Mouse (Mus musculus) cortical plate, adult 2 months (tissue): ENCODE results near the gene Pde9a. TPM values are rescaled to one million over a fixed set of nuclear protein-coding genes. Genes with fewer than 3 reads are reported as not detected.
A peak's percentile ranks its signal among the peaks of the same experiment; 100 is the strongest.

Source experiments
- H3K27ac ChIP-seq: fragments of 200-500 bp; 2 replicates; pipeline ENCODE4 v1.5.1; 2012; ENCODE audit warnings: low read length, control low read depth, inconsistent platforms; ENCODE audit not compliant: insufficient read depth
- H3K4me1 ChIP-seq: fragments of 200-500 bp; 2 replicates; pipeline ENCODE4 v1.6.1; 2011; ENCODE audit warnings: low read length; ENCODE audit not compliant: control insufficient read depth, insufficient read depth
- H3K4me3 ChIP-seq: fragments of 200-500 bp; 2 replicates; pipeline ENCODE4 v1.5.1; 2011; ENCODE audit warnings: mild to moderate bottlenecking, low read length, control low read depth; ENCODE audit not compliant: insufficient read depth
- CTCF ChIP-seq: fragments of 200-500 bp; IDR thresholded peaks from 2 replicates; pipeline ENCODE4 v1.5.1; 2011; ENCODE audit warnings: mild to moderate bottlenecking, control low read depth, low read length; ENCODE audit not compliant: insufficient read depth; ENCODE audit errors: extremely low read depth
- POLR2A ChIP-seq: fragments of 200-500 bp; IDR thresholded peaks from 2 replicates; pipeline ENCODE4 v1.6.1; 2011; ENCODE audit warnings: mild to moderate bottlenecking, low read length, control low read depth; ENCODE audit not compliant: insufficient read depth; ENCODE audit errors: extremely low read depth
- polyA plus RNA-seq: library from polyadenylated mRNA; depleted of rRNA; stranded (reverse); fragments of >200 nt; gene quantifications from 2 replicates; pipeline ENCODE4 v1.2.3, GENCODE M21; 2012

Pde9a gene
- polyA plus RNA-seq, 1 experiment, result 26.9 TPM

DNA sequence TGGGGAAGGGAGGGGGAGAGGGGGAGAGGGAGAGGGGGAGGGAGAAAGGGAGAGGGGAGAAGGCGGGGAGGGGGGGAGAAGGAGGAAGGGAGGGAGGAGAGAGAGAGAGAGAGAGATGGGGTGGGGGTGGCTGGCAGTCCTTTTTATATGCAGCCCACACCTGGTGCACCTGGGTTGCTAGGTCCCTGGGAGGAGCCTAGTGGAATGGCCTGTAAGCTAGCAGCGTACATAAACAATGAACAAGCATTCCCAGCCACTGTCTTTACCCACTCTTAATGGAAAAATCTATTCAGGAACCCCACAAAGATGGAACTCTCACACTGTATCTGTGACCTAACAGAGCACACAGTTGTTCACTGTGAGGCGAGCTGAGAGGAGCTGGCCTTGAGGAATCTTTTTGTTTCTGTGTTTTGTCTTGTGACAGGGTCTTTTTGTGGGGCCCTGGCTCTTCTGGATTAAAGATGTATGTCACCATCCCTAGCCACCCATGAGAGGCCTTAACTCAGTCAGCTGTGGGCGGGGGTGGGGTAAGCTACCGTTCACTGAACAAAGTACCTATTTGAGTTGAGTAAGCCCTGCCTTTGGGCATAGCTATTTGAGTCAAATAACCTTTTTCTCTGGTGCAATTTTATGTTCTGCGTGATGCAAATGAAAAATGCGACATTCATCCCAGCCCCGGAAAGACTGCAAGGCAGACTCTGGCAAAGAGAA lies 30.1 kb upstream of the Pde9a start:
- TF ChIP-seq CTCF (no peak), POLR2A (no peak)
- Histone ChIP-seq H3K27ac (no peak overlapping the region), H3K4me3 (no peak overlapping the region), H3K4me1 (peaks cover 6% of the 10 kb centered on the region; the same call in 1 of the 2 replicates)

GRCm38 (mm10) chr17:31360582-31360981 lies 25.4 kb upstream of the Pde9a start:
- TF ChIP-seq CTCF, result no peak
- no peak for TF ChIP-seq POLR2A
- Histone ChIP-seq H3K4me1 (peaks cover 2% of the 10 kb centered on the region; the same call in 1 of the 2 replicates), H3K4me3 (no peak overlapping the region), H3K27ac (no peak overlapping the region)

DNA sequence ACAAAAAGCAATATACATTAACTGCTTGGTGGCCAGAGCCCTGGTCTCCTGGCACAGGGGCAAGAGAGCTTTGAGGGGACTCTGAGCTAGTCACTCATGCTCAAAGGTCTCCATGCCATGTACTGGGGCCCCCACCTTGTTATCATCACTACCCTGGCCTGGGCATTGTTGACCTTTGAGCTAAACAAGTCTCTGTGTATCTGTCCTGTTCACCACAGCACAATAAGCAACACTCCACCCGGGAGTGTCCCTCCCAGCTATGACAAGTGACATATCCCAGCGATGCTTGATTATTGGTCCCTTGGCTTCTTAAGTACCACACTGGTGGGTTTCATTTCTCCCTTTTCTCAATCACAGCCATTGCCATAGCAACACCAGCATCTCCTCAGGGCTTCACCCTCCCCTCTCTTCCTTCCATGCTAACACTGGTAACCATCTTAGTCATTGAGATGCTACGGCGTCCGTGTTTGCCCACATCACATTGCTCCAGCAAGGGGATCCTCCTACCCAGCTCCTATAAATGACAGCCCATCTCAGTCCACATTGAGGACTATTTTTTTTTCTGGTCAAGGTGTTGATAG lies 20.3 kb upstream of the Pde9a start:
- H3K27ac ChIP-seq, result no peak overlapping the region
- no peak overlapping the region for H3K4me3 ChIP-seq
- no peaks in the 10 kb centered on the region for H3K4me1 ChIP-seq
- TF ChIP-seq POLR2A, result no peak
- no peak for TF ChIP-seq CTCF

DNA sequence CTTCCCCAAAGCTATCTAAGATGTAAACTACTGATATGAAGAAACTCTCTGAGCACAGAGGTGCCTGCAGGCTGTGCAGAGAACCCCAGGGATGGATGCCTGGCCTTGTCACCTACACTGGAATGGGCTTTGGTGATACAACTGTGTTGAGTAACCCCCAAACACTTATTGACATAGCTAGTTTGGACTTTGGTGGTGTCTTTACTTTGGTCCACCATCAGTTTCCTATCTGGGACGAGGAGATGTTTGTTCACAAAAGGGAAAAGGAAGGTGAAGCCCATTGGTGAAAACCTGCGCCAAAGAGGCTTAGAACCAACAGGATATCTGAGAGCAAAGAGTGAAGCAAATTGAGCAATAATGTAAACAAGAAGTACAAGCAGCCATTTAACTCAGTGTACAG lies 15.8 kb upstream of the Pde9a start:
- H3K27ac ChIP-seq, result no peak overlapping the region
- no peak overlapping the region for H3K4me3 ChIP-seq
- no peaks in the 10 kb centered on the region for H3K4me1 ChIP-seq
- TF ChIP-seq POLR2A (no peak), CTCF (no peak)

- TF ChIP-seq CTCF (no peak), POLR2A (no peak)
- Histone ChIP-seq H3K4me1 (no peaks in the 10 kb centered on the region), H3K4me3 (no peak overlapping the region), H3K27ac (no peak overlapping the region)
Observed at GRCm38 (mm10) chr17:31370931-31371330, 15.1 kb upstream of the Pde9a start.

GRCm38 (mm10) chr17:31377961-31378360 lies 8.0 kb upstream of the Pde9a start:
- Histone ChIP-seq H3K4me3 (no peak overlapping the region), H3K4me1 (no peaks in the 10 kb centered on the region), H3K27ac (no peak overlapping the region)
- TF ChIP-seq CTCF (peak; percentile 87), POLR2A (no peak)

DNA sequence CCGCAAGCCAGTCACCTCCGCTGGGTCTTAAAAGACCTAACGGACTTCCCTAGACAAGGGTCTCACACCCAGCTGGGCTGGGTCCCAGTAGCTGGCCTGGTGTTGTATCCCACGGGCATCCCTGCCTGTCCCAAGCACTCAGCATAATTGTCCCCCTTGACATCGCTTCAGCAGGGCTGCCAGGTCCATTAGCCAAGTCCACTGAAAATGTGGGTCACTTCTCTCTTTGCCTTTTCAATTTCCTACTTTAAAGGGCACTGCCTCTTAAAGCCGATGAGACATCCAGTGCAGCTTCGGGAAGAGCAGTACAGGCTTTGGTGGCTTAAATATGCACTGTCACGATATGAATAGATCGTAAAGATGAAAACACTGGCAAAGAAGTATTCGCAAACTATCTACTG lies 7.6 kb upstream of the Pde9a start:
- Histone ChIP-seq H3K27ac (no peak overlapping the region), H3K4me1 (no peaks in the 10 kb centered on the region), H3K4me3 (no peak overlapping the region)
- no peak for TF ChIP-seq POLR2A
- TF ChIP-seq CTCF, result no peak

- no peak overlapping the region for H3K4me3 ChIP-seq
- H3K4me1 ChIP-seq, result no peaks in the 10 kb centered on the region
- TF ChIP-seq POLR2A, result no peak
- peak; percentile 22; the same call in 1 of the 2 replicates for TF ChIP-seq CTCF
- no peak overlapping the region for H3K27ac ChIP-seq
Observed at GRCm38 (mm10) chr17:31379086-31379485, 6.9 kb upstream of the Pde9a start.

DNA sequence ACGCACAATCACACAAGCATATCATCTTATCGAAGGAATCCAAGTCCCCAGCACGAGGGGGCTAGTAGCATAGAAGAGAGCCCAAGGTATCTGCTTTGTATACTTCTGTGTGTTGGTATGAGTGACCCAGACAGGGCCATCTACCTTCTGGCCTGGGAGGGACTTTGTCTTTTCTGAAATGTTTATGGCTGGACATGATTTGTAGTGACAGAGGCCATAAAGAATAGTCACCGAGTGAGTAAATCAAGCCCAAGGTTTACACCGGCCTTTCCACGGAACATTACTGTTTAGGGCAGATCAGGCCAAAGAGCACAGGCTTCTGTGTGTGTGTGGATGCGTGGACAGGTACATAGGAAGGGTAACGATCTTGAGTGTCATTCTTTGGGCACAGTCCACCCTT lies 6.1 kb upstream of the Pde9a start:
- no peak overlapping the region for H3K27ac ChIP-seq
- no peaks in the 10 kb centered on the region for H3K4me1 ChIP-seq
- TF ChIP-seq POLR2A, result no peak
- no peak for TF ChIP-seq CTCF
- H3K4me3 ChIP-seq, result no peak overlapping the region

GRCm38 (mm10) chr17:31383320-31383719 lies 2.7 kb upstream of the Pde9a start:
- H3K4me3 ChIP-seq, result no peak overlapping the region
- H3K27ac ChIP-seq, result no peak overlapping the region
- TF ChIP-seq CTCF (no peak), POLR2A (no peak)
- H3K4me1 ChIP-seq, result no peaks in the 10 kb centered on the region
